11 mouse cellular contexts compared by ENCODE assay signal in genomic region chr12:86858498-86858897, GRCm38 (mm10).
"Had no signal": no experiment of that assay in that cellular context is flagged by ENCODE, and none has a peak within 500 bp of the region (broad histone marks: within the 10 kb centered on the region; RNA-seq: fewer than 3 reads in every experiment).

No protein-coding gene starts in this region.

- H3K9me3 ChIP-seq: kidney, embryonic 15.5 days; limb, embryonic 13.5 days; neural tube, embryonic 13.5 days had no signal

- DNase-seq: kidney, adult 2 months; kidney, postnatal 14 days; lung, adult 2 months; right cerebral cortex, postnatal 25 days; thymus, adult 2 months had no signal

- H3K4me3 ChIP-seq: kidney, embryonic 15.5 days; limb, embryonic 13.5 days; midbrain, embryonic 12.5 days; neural tube, embryonic 13.5 days had no signal

- H3K4me2 ChIP-seq: kidney, embryonic 15.5 days; limb, embryonic 13.5 days; midbrain, embryonic 12.5 days; neural tube, embryonic 13.5 days had no signal

- H3K36me3 ChIP-seq: kidney, embryonic 15.5 days; limb, embryonic 13.5 days; midbrain, embryonic 12.5 days; neural tube, embryonic 13.5 days had no signal

- H3K27ac ChIP-seq: limb, embryonic 13.5 days; liver, embryonic 14.5 days; midbrain, embryonic 12.5 days had no signal

- H3K27me3 ChIP-seq: kidney, embryonic 15.5 days; limb, embryonic 13.5 days; midbrain, embryonic 12.5 days; neural tube, embryonic 13.5 days had no signal

- ATAC-seq: midbrain, embryonic 16.5 days had no signal

- H3K9ac ChIP-seq: kidney, embryonic 15.5 days; limb, embryonic 13.5 days; liver, embryonic 14.5 days; midbrain, embryonic 12.5 days had no signal
